Mouse (Mus musculus) frontal cortex, postnatal 10 days (tissue): ENCODE results near the gene Sgo1.
"Not testable (repeated sequence)": the region's sequence is repeated elsewhere in the genome, so short reads cannot be mapped to it uniquely, and the experiment has no call there.

Experiments used
- DNase-seq, 2 experiments: peaks; one replicate each; pipeline ENCODE4 v3.0.0; 2022; ENCODE audit warnings: low spot score in 2 of 2, mixed read lengths in 1 of 2

The Sgo1 gene

GRCm38 (mm10) chr17:53688877-53689802 lies at the start of gene Sgo1:
TSS of gene Sgo1 (minus strand) at chr17:53689333.
- DNase-seq = peak; percentile 92 to 97

GRCm38 (mm10) chr17:53718916-53719315 lies 29.8 kb upstream of the Sgo1 start:
- not testable (repeated sequence) for DNase-seq

- DNase-seq = no peak
Observed at GRCm38 (mm10) chr17:53718474-53718873, 29.3 kb upstream of the Sgo1 start.

- DNase-seq = not testable (repeated sequence)
Observed at GRCm38 (mm10) chr17:53715161-53715560, 26.0 kb upstream of the Sgo1 start.

- no peak for DNase-seq
Observed at GRCm38 (mm10) chr17:53714453-53714852, 25.3 kb upstream of the Sgo1 start.

- not testable (repeated sequence) for DNase-seq
Observed at GRCm38 (mm10) chr17:53697521-53697920, 8.4 kb upstream of the Sgo1 start.

- DNase-seq = no peak
Observed at GRCm38 (mm10) chr17:53694039-53694438, 4.9 kb upstream of the Sgo1 start.

GRCm38 (mm10) chr17:53689946-53690345 lies 813 bp upstream of the Sgo1 start:
- DNase-seq = no peak

- no peak for DNase-seq
Observed at GRCm38 (mm10) chr17:53688321-53688720, 812 bp downstream of the Sgo1 start.

- DNase-seq = peak; percentile 25 to 29
Observed at GRCm38 (mm10) chr17:53678716-53679115, 10.4 kb downstream of the Sgo1 start.

- no peak for DNase-seq
Observed at GRCm38 (mm10) chr17:53670453-53670852, 18.7 kb downstream of the Sgo1 start.

GRCm38 (mm10) chr17:53664703-53665382 lies 24.3 kb downstream of the Sgo1 start:
- no peak for DNase-seq

GRCm38 (mm10) chr17:53664267-53664666 lies 24.9 kb downstream of the Sgo1 start:
- no peak for DNase-seq

GRCm38 (mm10) chr17:53661056-53661840 lies 27.9 kb downstream of the Sgo1 start:
- no peak for DNase-seq

- DNase-seq = peak; percentile 9 to 34
Observed at GRCm38 (mm10) chr17:53659738-53660137, 29.4 kb downstream of the Sgo1 start.

- no peak for DNase-seq
Observed at GRCm38 (mm10) chr17:53659230-53659629, 29.9 kb downstream of the Sgo1 start.

GRCm38 (mm10) chr17:53658668-53659067 lies 30.5 kb downstream of the Sgo1 start:
- no peak for DNase-seq

- not testable (repeated sequence) for DNase-seq
Observed at GRCm38 (mm10) chr17:53657391-53657790, 31.7 kb downstream of the Sgo1 start.

GRCm38 (mm10) chr17:53656369-53656860 lies 32.7 kb downstream of the Sgo1 start:
- DNase-seq = no peak

GRCm38 (mm10) chr17:53655959-53656358 lies 33.2 kb downstream of the Sgo1 start:
- no peak for DNase-seq

GRCm38 (mm10) chr17:53655081-53655480 lies 34.1 kb downstream of the Sgo1 start:
- no peak for DNase-seq

GRCm38 (mm10) chr17:53654596-53654995 lies 34.5 kb downstream of the Sgo1 start:
- no peak for DNase-seq
